Comparison of ENCODE assay signal across 10 mouse cellular contexts in the genomic region with DNA sequence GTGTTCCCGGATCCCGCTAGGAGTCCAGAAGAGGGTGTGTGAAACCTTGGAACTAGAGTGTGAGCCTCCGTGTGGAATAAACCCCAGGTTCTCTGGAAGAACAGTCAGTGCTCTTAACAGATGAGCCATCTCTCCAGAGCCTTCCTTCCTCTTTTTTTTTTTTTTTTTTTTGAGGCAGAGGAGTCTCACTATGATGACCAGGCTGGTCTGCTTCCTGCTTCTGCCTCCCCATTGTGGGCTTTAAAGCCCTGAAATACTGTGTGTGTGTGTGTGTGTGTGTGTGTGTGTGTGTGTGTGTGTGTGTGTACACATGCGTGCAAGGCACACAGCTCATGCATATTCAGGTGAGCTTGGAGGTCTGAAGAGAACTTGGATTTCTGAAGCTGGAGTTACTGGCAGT. TPM values are rescaled to one million over a fixed set of nuclear protein-coding genes. Genes with fewer than 3 reads are reported as not detected.
DNase-seq lines count a peak whose midpoint lies in the region; ATAC-seq lines count a peak whose summit lies in the region.
"Had no signal": no experiment of that assay in that cellular context is flagged by ENCODE, and none has a peak within 500 bp of the region (broad histone marks: within the 10 kb centered on the region; RNA-seq: fewer than 3 reads in every experiment).

No protein-coding gene starts in this region.

- no peak overlapping the region for H3K4me3 ChIP-seq in heart, embryonic 10.5 days
- H3K4me3 ChIP-seq in forebrain, embryonic 12.5 days (replicated peaks): no peak overlapping the region
- H3K4me3 ChIP-seq in limb, embryonic 15.5 days: no peak overlapping the region

- WGBS in heart, embryonic 10.5 days: 63% methylated on average over 4 of the region's 4 CpGs
- WGBS in forebrain, embryonic 12.5 days: 74% methylated on average over 4 of the region's 4 CpGs
- WGBS in limb, embryonic 15.5 days: 71% methylated on average over 4 of the region's 4 CpGs

- no peak for ATAC-seq in forebrain, embryonic 12.5 days (ENCODE audit: low FRiP score)
- ATAC-seq in limb, embryonic 15.5 days (ENCODE audit: insufficient number of reproducible peaks, low FRiP score, low TSS enrichment, low read depth): no peak
- ATAC-seq in erythroblast, adult 5-6 weeks (replicated peaks; ENCODE audit: low FRiP score, poor library complexity, severe bottlenecking): no peak

- DNase-seq in heart, embryonic 10.5 days (ENCODE audit: low spot score): no peak
- DNase-seq in heart, adult 9 months (ENCODE audit: low spot score in 2 of 2): no peak
- DNase-seq in 416B (ENCODE audit: low read depth): peak; percentile 85
- no peak for DNase-seq in retina, postnatal 1 day
- DNase-seq in layer of hippocampus, adult 9-11 months: no peak
- DNase-seq: cerebellum, adult 11 months; kidney, postnatal 36 days had no signal

- H3K36me3 ChIP-seq in heart, embryonic 10.5 days: no peaks in the 10 kb centered on the region
- no peaks in the 10 kb centered on the region for H3K36me3 ChIP-seq in forebrain, embryonic 12.5 days (replicated peaks)
- H3K36me3 ChIP-seq in limb, embryonic 15.5 days: no peaks in the 10 kb centered on the region

- no peaks in the 10 kb centered on the region for H3K9me3 ChIP-seq in heart, embryonic 10.5 days
- H3K9me3 ChIP-seq in forebrain, embryonic 12.5 days: no peaks in the 10 kb centered on the region
- no peaks in the 10 kb centered on the region for H3K9me3 ChIP-seq in limb, embryonic 15.5 days

- peaks cover 52% of the 10 kb centered on the region for H3K4me1 ChIP-seq in heart, embryonic 10.5 days
- peaks cover 45% of the 10 kb centered on the region for H3K4me1 ChIP-seq in forebrain, embryonic 12.5 days
- H3K4me1 ChIP-seq in limb, embryonic 15.5 days: peaks cover 46% of the 10 kb centered on the region

- H3K4me2 ChIP-seq in forebrain, embryonic 12.5 days: no peak overlapping the region
- H3K4me2 ChIP-seq in limb, embryonic 15.5 days: no peak overlapping the region

- no peaks in the 10 kb centered on the region for H3K27me3 ChIP-seq in heart, embryonic 10.5 days (ENCODE audit: insufficient read depth, poor library complexity, severe bottlenecking)
- no peaks in the 10 kb centered on the region; the same call in 1 of the 2 replicates for H3K27me3 ChIP-seq in forebrain, embryonic 12.5 days
- no peaks in the 10 kb centered on the region for H3K27me3 ChIP-seq in limb, embryonic 15.5 days

- H3K27ac ChIP-seq in heart, embryonic 10.5 days: peak overlapping the region; percentile 99; the same call in 1 of the 2 replicates
- peak overlapping the region; percentile 100 for H3K27ac ChIP-seq in forebrain, embryonic 12.5 days
- H3K27ac ChIP-seq in limb, embryonic 15.5 days: peak overlapping the region; percentile 100

- H3K9ac ChIP-seq in forebrain, embryonic 12.5 days: no peak overlapping the region
- H3K9ac ChIP-seq in limb, embryonic 15.5 days: no peak overlapping the region

RNA-seq across cellular contexts. Expression of a gene that starts 1.6 kb away (rescaled TPM):
- 123 and 174 TPM in 2 replicates for polyA plus RNA-seq in heart, embryonic 10.5 days (2016; fragmentation: Nextera tagmentation; extraction: Ambion mirVana)
- 516 and 526 TPM in 2 replicates for polyA plus RNA-seq in forebrain, embryonic 12.5 days (2016; fragmentation: Nextera tagmentation; extraction: Ambion mirVana)
- 241 and 331 TPM in 2 replicates for polyA plus RNA-seq in limb, embryonic 15.5 days (2015; fragmentation: Nextera tagmentation; extraction: Ambion mirVana)
- total RNA-seq in erythroblast, adult 5-6 weeks (2015; ENCODE audit: low replicate concordance): 26.1 and 31.3 TPM in 2 replicates
- total RNA-seq in erythroblast, adult 5-6 weeks (2017; ENCODE audit: low replicate concordance): 12.0 and 21.8 TPM in 2 replicates

RNA-seq across cellular contexts. Expression of a gene that starts 9.6 kb away (rescaled TPM):
- polyA plus RNA-seq in heart, embryonic 10.5 days (2016; fragmentation: Nextera tagmentation; extraction: Ambion mirVana): 363 and 402 TPM in 2 replicates
- polyA plus RNA-seq in forebrain, embryonic 12.5 days (2016; fragmentation: Nextera tagmentation; extraction: Ambion mirVana): 445 and 449 TPM in 2 replicates
- polyA plus RNA-seq in limb, embryonic 15.5 days (2015; fragmentation: Nextera tagmentation; extraction: Ambion mirVana): 352 and 365 TPM in 2 replicates
- 11.7 and 13.4 TPM in 2 replicates for total RNA-seq in erythroblast, adult 5-6 weeks (2015; ENCODE audit: low replicate concordance)
- 14.1 and 20.7 TPM in 2 replicates for total RNA-seq in erythroblast, adult 5-6 weeks (2017; ENCODE audit: low replicate concordance)

RNA-seq across cellular contexts. Expression of a gene that starts 10.0 kb away (rescaled TPM):
- 1.2 and 2.8 TPM in 2 replicates for polyA plus RNA-seq in heart, embryonic 10.5 days (2016; fragmentation: Nextera tagmentation; extraction: Ambion mirVana)
- 2.0 and 3.0 TPM in 2 replicates for polyA plus RNA-seq in forebrain, embryonic 12.5 days (2016; fragmentation: Nextera tagmentation; extraction: Ambion mirVana)
- polyA plus RNA-seq in limb, embryonic 15.5 days (2015; fragmentation: Nextera tagmentation; extraction: Ambion mirVana): 2.3 TPM in 2 replicates
- total RNA-seq in erythroblast, adult 5-6 weeks (2015; ENCODE audit: low replicate concordance): 1.0 and 2.7 TPM in 2 replicates
- total RNA-seq in erythroblast, adult 5-6 weeks (2017; ENCODE audit: low replicate concordance): 0.51 TPM in 1 of 2 replicates, not detected in the other

RNA-seq across cellular contexts. Expression of a gene that starts 33.5 kb away (rescaled TPM):
- 0.05 TPM in 1 of 2 replicates, not detected in the other for polyA plus RNA-seq in heart, embryonic 10.5 days (2016; fragmentation: Nextera tagmentation; extraction: Ambion mirVana)
- 0.12 and 0.14 TPM in 2 replicates for polyA plus RNA-seq in forebrain, embryonic 12.5 days (2016; fragmentation: Nextera tagmentation; extraction: Ambion mirVana)
- 0.24 and 0.31 TPM in 2 replicates for polyA plus RNA-seq in limb, embryonic 15.5 days (2015; fragmentation: Nextera tagmentation; extraction: Ambion mirVana)
- total RNA-seq in erythroblast, adult 5-6 weeks (2015; ENCODE audit: low replicate concordance): 6.3 and 6.9 TPM in 2 replicates
- total RNA-seq in erythroblast, adult 5-6 weeks (2017; ENCODE audit: low replicate concordance): 0.70 and 0.94 TPM in 2 replicates

RNA-seq across cellular contexts. Expression of a gene that starts 43.8 kb away (rescaled TPM):
- 173 and 178 TPM in 2 replicates for polyA plus RNA-seq in heart, embryonic 10.5 days (2016; fragmentation: Nextera tagmentation; extraction: Ambion mirVana)
- polyA plus RNA-seq in forebrain, embryonic 12.5 days (2016; fragmentation: Nextera tagmentation; extraction: Ambion mirVana): 104 and 110 TPM in 2 replicates
- polyA plus RNA-seq in limb, embryonic 15.5 days (2015; fragmentation: Nextera tagmentation; extraction: Ambion mirVana): 146 and 160 TPM in 2 replicates
- total RNA-seq in erythroblast, adult 5-6 weeks (2015; ENCODE audit: low replicate concordance): 10.2 and 16.5 TPM in 2 replicates
- total RNA-seq in erythroblast, adult 5-6 weeks (2017; ENCODE audit: low replicate concordance): 5.6 and 7.7 TPM in 2 replicates
